Mouse (Mus musculus) heart, postnatal 0 days (tissue): ENCODE results near the gene Fam49a. TPM values are rescaled to one million over a fixed set of nuclear protein-coding genes. Genes with fewer than 3 reads are reported as not detected.
A peak's percentile ranks its signal among the peaks of the same experiment; 100 is the strongest.

Experiments
- ATAC-seq: fragments of 200-750 bp; cut with Nextera tagmentation; 2 replicates; pipeline ENCODE4 v1.8.0; 2017; ENCODE audit warnings: low read depth, moderate number of reproducible peaks, moderate library complexity; ENCODE audit not compliant: insufficient read depth
- DNase-seq: peaks from one replicate; pipeline ENCODE4 v3.0.0-alpha.2; 2016; ENCODE audit warnings: low spot score
- H3K27ac ChIP-seq: fragments of 300-500 bp; sonication (generic); 2 replicates; pipeline ENCODE4 v1.5.1; 2014; ENCODE audit warnings: low read depth, mild to moderate bottlenecking
- H3K27me3 ChIP-seq: fragments of 300-500 bp; sonication (generic); 2 replicates; pipeline ENCODE4 v1.6.1; 2014; ENCODE audit warnings: low read length, mixed read lengths; ENCODE audit not compliant: control insufficient read depth, insufficient read depth
- H3K36me3 ChIP-seq: fragments of 300-500 bp; sonication (generic); replicated peaks from 2 replicates; pipeline ENCODE4 v1.6.1; 2014; ENCODE audit warnings: low read length, mixed read lengths; ENCODE audit not compliant: control insufficient read depth, insufficient read depth
- H3K4me1 ChIP-seq: fragments of 300-500 bp; sonication (generic); 2 replicates; pipeline ENCODE4 v1.6.1; 2014; ENCODE audit warnings: antibody characterized with exemption; ENCODE audit not compliant: control insufficient read depth, insufficient read depth
- H3K4me2 ChIP-seq: fragments of 300-500 bp; sonication (generic); 2 replicates; pipeline ENCODE4 v1.6.1; 2014; ENCODE audit warnings: low read depth, mild to moderate bottlenecking, low read length, moderate library complexity
- H3K4me3 ChIP-seq: fragments of 300-500 bp; sonication (generic); 2 replicates; pipeline ENCODE4 v1.5.1; 2014; ENCODE audit warnings: low read depth, low read length
- H3K9ac ChIP-seq: fragments of 300-500 bp; sonication (generic); replicated peaks from 2 replicates; pipeline ENCODE4 v1.6.1; 2014; ENCODE audit warnings: low read depth, low read length, mixed read lengths
- H3K9me3 ChIP-seq: fragments of 300-500 bp; sonication (generic); replicated peaks from 2 replicates; pipeline ENCODE4 v1.6.1; 2016; ENCODE audit warnings: low read length; ENCODE audit not compliant: control insufficient read depth
- CTCF ChIP-seq: IDR thresholded peaks from 2 replicates; pipeline ENCODE4 v1.5.1; 2016; ENCODE audit warnings: antibody characterized with exemption, control low read depth, low read depth
- EP300 ChIP-seq: IDR thresholded peaks from 2 replicates; pipeline ENCODE4 v1.6.1; 2016; ENCODE audit warnings: antibody characterized with exemption, low read depth
- WGBS: fragments of 180-500 bp; shearing (Covaris S2); extraction: QIAGEN DNeasy Blood & Tissue Kit; methylation state at CpG from one replicate; pipeline ENCODE4 v1.1.7; 2014; 5-methylcytosine and 5-hydroxymethylcytosine counted together
- polyA plus RNA-seq: library from polyadenylated mRNA; unstranded; fragments of >200 nt; fragmentation: Nextera tagmentation; extraction: Ambion mirVana; gene quantifications from 2 replicates; pipeline ENCODE4 v1.2.1, GENCODE M21; 2015
- total RNA-seq: library from RNA; depleted of rRNA; stranded (reverse); fragments of >200 nt; gene quantifications from 2 replicates; pipeline ENCODE4 v1.2.3, GENCODE M21; 2014; ENCODE audit warnings: low replicate concordance

Fam49a gene
- total and polyA plus RNA-seq, 2 experiments from 2014 or later: 12.4 to 16.5 TPM

GRCm38 (mm10) chr12:12389271-12389670 lies 127.3 kb downstream of the Fam49a start:
- H3K4me3 ChIP-seq: no peak overlapping the region
- no peaks in the 10 kb centered on the region for H3K27me3 ChIP-seq
- peaks cover 6% of the 10 kb centered on the region; the same call in 1 of the 2 replicates for H3K4me1 ChIP-seq
- no peak for DNase-seq
- H3K27ac ChIP-seq: no peak overlapping the region
- no peak for TF ChIP-seq EP300
- TF ChIP-seq CTCF: no peak
- no peak overlapping the region for H3K9ac ChIP-seq
- H3K9me3 ChIP-seq: no peaks in the 10 kb centered on the region
- 56% methylated on average over 1 of the region's 1 CpGs for WGBS
- no peaks in the 10 kb centered on the region for H3K36me3 ChIP-seq
- no peak for ATAC-seq
- no peak overlapping the region for H3K4me2 ChIP-seq

- H3K4me3 ChIP-seq: no peak overlapping the region
- H3K9ac ChIP-seq: no peak overlapping the region
- 15% methylated on average over 6 of the region's 6 CpGs for WGBS
- no peaks in the 10 kb centered on the region for H3K27me3 ChIP-seq
- H3K9me3 ChIP-seq: no peaks in the 10 kb centered on the region
- H3K4me1 ChIP-seq: peaks cover 6% of the 10 kb centered on the region; the same call in 1 of the 2 replicates
- DNase-seq: peak; percentile 18
- TF ChIP-seq EP300 (no peak), CTCF (peak; percentile 72)
- H3K36me3 ChIP-seq: no peaks in the 10 kb centered on the region
- no peak for ATAC-seq
- H3K4me2 ChIP-seq: no peak overlapping the region
- H3K27ac ChIP-seq: no peak overlapping the region
Observed at GRCm38 (mm10) chr12:12396224-12396623, 134.3 kb downstream of the Fam49a start.

GRCm38 (mm10) chr12:12401051-12401465 lies 139.1 kb downstream of the Fam49a start:
- Histone ChIP-seq H3K27me3 (no peaks in the 10 kb centered on the region), H3K9ac (peak overlapping the region; percentile 45; the same call in 1 of the 2 replicates), H3K27ac (peak overlapping the region; percentile 73), H3K4me3 (peak overlapping the region; percentile 38), H3K4me2 (peak overlapping the region; percentile 65), H3K4me1 (peaks cover 4% of the 10 kb centered on the region; the same call in 1 of the 2 replicates), H3K36me3 (no peaks in the 10 kb centered on the region), H3K9me3 (no peaks in the 10 kb centered on the region)
- peak; percentile 79 for DNase-seq
- TF ChIP-seq CTCF (peak; percentile 79), EP300 (no peak)
- ATAC-seq: peak; percentile 82
- WGBS: 27% methylated on average over 9 of the region's 9 CpGs

- Histone ChIP-seq H3K4me2 (peak overlapping the region; percentile 65), H3K9me3 (no peaks in the 10 kb centered on the region), H3K27ac (peak overlapping the region; percentile 73), H3K4me3 (peak overlapping the region; percentile 38), H3K4me1 (peaks cover 4% of the 10 kb centered on the region; the same call in 1 of the 2 replicates), H3K27me3 (no peaks in the 10 kb centered on the region), H3K36me3 (no peaks in the 10 kb centered on the region), H3K9ac (peak overlapping the region; percentile 45; the same call in 1 of the 2 replicates)
- DNase-seq (peak; percentile 33), ATAC-seq (peak; percentile 81)
- WGBS: 13% methylated on average over 15 of the region's 15 CpGs
- TF ChIP-seq EP300 (no peak), CTCF (no peak)
Observed at GRCm38 (mm10) chr12:12401504-12401903, 139.6 kb downstream of the Fam49a start.

- DNase-seq: peak; percentile 43
- no peak for TF ChIP-seq EP300
- no peak for TF ChIP-seq CTCF
- WGBS: 41% methylated on average over 10 of the region's 10 CpGs
- Histone ChIP-seq H3K4me3 (no peak overlapping the region), H3K9ac (no peak overlapping the region), H3K9me3 (no peaks in the 10 kb centered on the region), H3K4me2 (peak overlapping the region; percentile 41; the same call in 1 of the 2 replicates), H3K36me3 (no peaks in the 10 kb centered on the region), H3K4me1 (peaks cover 4% of the 10 kb centered on the region; the same call in 1 of the 2 replicates), H3K27ac (peak overlapping the region; percentile 25; the same call in 1 of the 2 replicates), H3K27me3 (no peaks in the 10 kb centered on the region)
- ATAC-seq: peak; percentile 40; the same call in 1 of the 2 replicates
Observed at GRCm38 (mm10) chr12:12405491-12406110, 143.7 kb downstream of the Fam49a start.

GRCm38 (mm10) chr12:12409044-12409443 lies 147.1 kb downstream of the Fam49a start:
- DNase-seq (no peak), ATAC-seq (no peak)
- no peak for TF ChIP-seq EP300
- no peak for TF ChIP-seq CTCF
- H3K4me3 ChIP-seq: no peak overlapping the region
- H3K27ac ChIP-seq: no peak overlapping the region
- no peak overlapping the region for H3K4me2 ChIP-seq
- no peak overlapping the region for H3K9ac ChIP-seq
- H3K4me1 ChIP-seq: no peaks in the 10 kb centered on the region
- no peaks in the 10 kb centered on the region for H3K27me3 ChIP-seq
- no peaks in the 10 kb centered on the region for H3K9me3 ChIP-seq
- WGBS: 55% methylated on average over 5 of the region's 5 CpGs
- H3K36me3 ChIP-seq: no peaks in the 10 kb centered on the region
